Mouse (Mus musculus) layer of hippocampus, adult 8-10 months (tissue): Measurements from ENCODE around the gene Cym. TPM values are rescaled to one million over a fixed set of nuclear protein-coding genes. Genes with fewer than 3 reads are reported as not detected.

Source experiments
- DNase-seq, 2 experiments: peaks; one replicate each; pipeline ENCODE4 v3.0.0; 2022; ENCODE audit warnings: low spot score in 2 of 2
- total RNA-seq, 4 experiments: library from RNA; stranded (reverse); gene quantifications; 2 replicates each; pipeline ENCODE4 v1.2.4; 2022

Gene Cym
- total RNA-seq, 4 experiments from 2014 or later, result 0.27 TPM; not detected in 3

GRCm38 (mm10) chr3:107225820-107226219 lies 4.3 kb upstream of the Cym start:
- DNase-seq, result no peak

- DNase-seq, result no peak
Observed at GRCm38 (mm10) chr3:107223230-107223629, 1.7 kb upstream of the Cym start.

- no peak for DNase-seq
Observed at GRCm38 (mm10) chr3:107218572-107218971, 3.0 kb downstream of the Cym start.

GRCm38 (mm10) chr3:107217101-107217480 lies 4.4 kb downstream of the Cym start:
- DNase-seq, result no peak

- DNase-seq, result no peak
Observed at GRCm38 (mm10) chr3:107216400-107217100, 5.0 kb downstream of the Cym start.

GRCm38 (mm10) chr3:107214606-107215005 lies 6.9 kb downstream of the Cym start:
- no peak for DNase-seq

GRCm38 (mm10) chr3:107207625-107208253 lies 13.8 kb downstream of the Cym start:
- DNase-seq, result no peak

- DNase-seq, result no peak
Observed at GRCm38 (mm10) chr3:107206490-107207150, 14.9 kb downstream of the Cym start.

GRCm38 (mm10) chr3:107205994-107206393 lies 15.5 kb downstream of the Cym start:
- DNase-seq, result peak; percentile 47 to 79

GRCm38 (mm10) chr3:107205170-107205569 lies 16.4 kb downstream of the Cym start:
- DNase-seq, result no peak

- no peak for DNase-seq
Observed at GRCm38 (mm10) chr3:107204413-107204812, 17.1 kb downstream of the Cym start.

GRCm38 (mm10) chr3:107201310-107202180 lies 20.0 kb downstream of the Cym start:
- no peak for DNase-seq

GRCm38 (mm10) chr3:107188226-107188899 lies 33.2 kb downstream of the Cym start:
- peak; percentile 49 to 63 for DNase-seq

- no peak for DNase-seq
Observed at GRCm38 (mm10) chr3:107187022-107187421, 34.5 kb downstream of the Cym start.

- DNase-seq, result no peak
Observed at GRCm38 (mm10) chr3:107185597-107185996, 35.9 kb downstream of the Cym start.

- DNase-seq, result no peak
Observed at GRCm38 (mm10) chr3:107183178-107183577, 38.4 kb downstream of the Cym start.

- no peak for DNase-seq
Observed at GRCm38 (mm10) chr3:107182756-107183155, 38.8 kb downstream of the Cym start, which contains the start of gene Kcna10. Gene Kcna10 (plus strand): TSS chr3:107183056.

GRCm38 (mm10) chr3:107180860-107181259 lies 40.7 kb downstream of the Cym start:
- no peak for DNase-seq

- DNase-seq, result no peak
Observed at GRCm38 (mm10) chr3:107176501-107176900, 45.0 kb downstream of the Cym start.

- peak in 1 of 2 experiments; percentile 51 for DNase-seq
Observed at GRCm38 (mm10) chr3:107175486-107175885, 46.0 kb downstream of the Cym start.

- DNase-seq, result no peak
Observed at GRCm38 (mm10) chr3:107172556-107172955, 49.0 kb downstream of the Cym start.
